Mouse (Mus musculus) midbrain, embryonic 12.5 days (tissue): ENCODE measurements around the gene Ccl20. TPM values are rescaled to one million over a fixed set of nuclear protein-coding genes. Genes with fewer than 3 reads are reported as not detected.
A peak's percentile ranks its signal among the peaks of the same experiment; 100 is the strongest.

ENCODE experiments used
- ATAC-seq: fragments of 200-750 bp; cut with Nextera tagmentation; 2 replicates; pipeline ENCODE4 v1.8.0; 2017; ENCODE audit warnings: low read depth, moderate TSS enrichment, moderate library complexity; ENCODE audit not compliant: low FRiP score
- H3K27ac ChIP-seq: fragments of 300-500 bp; sonication (generic); replicated peaks from 2 replicates; pipeline ENCODE4 v1.5.1; 2016; ENCODE audit warnings: mild to moderate bottlenecking
- H3K27me3 ChIP-seq: fragments of 300-500 bp; sonication (generic); 2 replicates; pipeline ENCODE4 v1.6.1; 2016; ENCODE audit warnings: mild to moderate bottlenecking
- H3K36me3 ChIP-seq: fragments of 300-500 bp; sonication (generic); 2 replicates; pipeline ENCODE4 v1.6.1; 2016
- H3K4me1 ChIP-seq: fragments of 300-500 bp; sonication (generic); 2 replicates; pipeline ENCODE4 v1.6.1; 2016
- H3K4me2 ChIP-seq: fragments of 300-500 bp; sonication (generic); replicated peaks from 2 replicates; pipeline ENCODE4 v1.6.1; 2016; ENCODE audit warnings: mild to moderate bottlenecking, moderate library complexity
- H3K4me3 ChIP-seq: fragments of 300-500 bp; sonication (generic); 2 replicates; pipeline ENCODE4 v1.5.1; 2016; ENCODE audit warnings: mild to moderate bottlenecking
- H3K9ac ChIP-seq: fragments of 300-500 bp; sonication (generic); replicated peaks from 2 replicates; pipeline ENCODE4 v1.6.1; 2016; ENCODE audit warnings: mild to moderate bottlenecking, moderate library complexity
- H3K9me3 ChIP-seq: fragments of 300-500 bp; sonication (generic); 2 replicates; pipeline ENCODE4 v1.6.1; 2016; ENCODE audit warnings: mild to moderate bottlenecking
- WGBS: fragments of 180-500 bp; shearing (Covaris S2); methylation state at CpG from one replicate; pipeline ENCODE4 v1.1.7; 2016; 5-methylcytosine and 5-hydroxymethylcytosine counted together
- polyA plus RNA-seq: library from polyadenylated mRNA; unstranded; fragments of >200 nt; fragmentation: Nextera tagmentation; extraction: Ambion mirVana; gene quantifications from 2 replicates; pipeline ENCODE4 v1.2.1, GENCODE M21; 2016

The Ccl20 gene
- polyA plus RNA-seq, 1 experiment from 2014 or later: not detected

DNA sequence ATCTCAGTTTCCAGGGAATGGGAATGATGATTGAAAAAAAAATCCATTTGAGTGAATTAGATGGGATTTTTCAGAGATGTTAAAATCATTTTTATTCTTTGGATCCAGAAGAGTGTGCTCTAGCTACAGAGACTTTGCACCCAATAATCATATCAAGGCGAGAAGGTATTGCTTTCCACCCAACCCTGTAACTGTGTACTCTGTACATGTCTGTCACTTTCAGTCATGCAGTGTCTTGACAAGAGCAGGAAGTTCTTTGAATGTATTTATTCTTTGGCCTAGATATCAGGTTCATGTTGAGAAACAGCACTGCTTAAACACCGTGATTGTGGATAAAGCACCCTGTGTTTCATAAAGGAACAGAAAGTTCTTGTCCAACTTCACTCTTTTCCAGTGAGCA, 30.0 kb downstream of the Ccl20 start:
- no peaks in the 10 kb centered on the region for H3K9me3 ChIP-seq
- H3K27ac ChIP-seq: no peak overlapping the region
- H3K4me3 ChIP-seq: no peak overlapping the region
- no peaks in the 10 kb centered on the region for H3K27me3 ChIP-seq
- ATAC-seq: no peak
- 90% methylated on average over 2 of the region's 2 CpGs for WGBS
- H3K9ac ChIP-seq: no peak overlapping the region
- no peak overlapping the region for H3K4me2 ChIP-seq
- H3K4me1 ChIP-seq: no peaks in the 10 kb centered on the region
- no peaks in the 10 kb centered on the region for H3K36me3 ChIP-seq

DNA sequence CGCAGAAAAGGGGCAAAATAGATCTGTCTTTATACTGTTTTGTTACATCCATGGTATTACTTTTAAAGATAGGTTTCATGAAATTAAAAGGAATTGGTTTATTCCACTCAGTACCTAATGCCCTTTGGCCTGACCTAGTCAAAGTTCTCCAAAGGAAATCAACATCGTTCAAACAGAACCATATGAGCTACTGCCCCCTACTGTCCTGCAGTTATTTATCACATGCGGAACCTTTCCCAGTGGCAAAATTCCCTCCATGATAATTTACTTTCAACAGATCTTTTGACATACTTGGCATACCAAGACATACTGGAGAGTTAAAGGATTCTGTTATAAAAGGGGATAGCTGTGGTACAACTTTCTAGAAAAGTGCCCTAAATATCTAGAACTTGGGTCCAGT, 33.7 kb downstream of the Ccl20 start:
- H3K4me1 ChIP-seq: no peaks in the 10 kb centered on the region
- no peak overlapping the region for H3K27ac ChIP-seq
- no peak for ATAC-seq
- H3K4me3 ChIP-seq: no peak overlapping the region
- H3K36me3 ChIP-seq: no peaks in the 10 kb centered on the region
- H3K4me2 ChIP-seq: no peak overlapping the region
- H3K9ac ChIP-seq: no peak overlapping the region
- 74% methylated on average over 3 of the region's 3 CpGs for WGBS
- H3K9me3 ChIP-seq: no peaks in the 10 kb centered on the region
- no peaks in the 10 kb centered on the region for H3K27me3 ChIP-seq

- no peak overlapping the region for H3K4me2 ChIP-seq
- H3K4me1 ChIP-seq: no peaks in the 10 kb centered on the region
- no peak overlapping the region for H3K27ac ChIP-seq
- no peak overlapping the region for H3K4me3 ChIP-seq
- no peaks in the 10 kb centered on the region for H3K9me3 ChIP-seq
- ATAC-seq: no peak
- no peaks in the 10 kb centered on the region for H3K27me3 ChIP-seq
- no peaks in the 10 kb centered on the region for H3K36me3 ChIP-seq
- 90% methylated on average over 3 of the region's 3 CpGs for WGBS
- H3K9ac ChIP-seq: no peak overlapping the region
Measured at GRCm38 (mm10) chr1:83152961-83153360, 36.4 kb downstream of the Ccl20 start.

GRCm38 (mm10) chr1:83156876-83157275, 40.3 kb downstream of the Ccl20 start:
- no peak overlapping the region for H3K9ac ChIP-seq
- H3K4me3 ChIP-seq: no peak overlapping the region
- WGBS: 58% methylated on average over 1 of the region's 1 CpGs
- no peak overlapping the region for H3K27ac ChIP-seq
- ATAC-seq: no peak
- H3K4me2 ChIP-seq: no peak overlapping the region
- H3K36me3 ChIP-seq: no peaks in the 10 kb centered on the region
- no peaks in the 10 kb centered on the region for H3K9me3 ChIP-seq
- no peaks in the 10 kb centered on the region for H3K27me3 ChIP-seq
- H3K4me1 ChIP-seq: no peaks in the 10 kb centered on the region

GRCm38 (mm10) chr1:83159603-83160002, 43.0 kb downstream of the Ccl20 start, which contains the start of gene Daw1:
Gene Daw1, plus strand, starts transcription at chr1:83159752.
- Histone ChIP-seq H3K4me3 (peak within 1 kb of the TSS; percentile 52), H3K36me3 (no peaks in the 10 kb centered on the region), H3K27me3 (no peaks in the 10 kb centered on the region), H3K27ac (no peak within 1 kb of the TSS), H3K4me1 (no peaks in the 10 kb centered on the region), H3K9me3 (no peaks in the 10 kb centered on the region), H3K4me2 (peak within 1 kb of the TSS; percentile 70), H3K9ac (no peak within 1 kb of the TSS; the same call in 1 of the 2 replicates)
- WGBS: under 1% methylated on average over 16 of the region's 16 CpGs
- ATAC-seq: peak; percentile 97

DNA sequence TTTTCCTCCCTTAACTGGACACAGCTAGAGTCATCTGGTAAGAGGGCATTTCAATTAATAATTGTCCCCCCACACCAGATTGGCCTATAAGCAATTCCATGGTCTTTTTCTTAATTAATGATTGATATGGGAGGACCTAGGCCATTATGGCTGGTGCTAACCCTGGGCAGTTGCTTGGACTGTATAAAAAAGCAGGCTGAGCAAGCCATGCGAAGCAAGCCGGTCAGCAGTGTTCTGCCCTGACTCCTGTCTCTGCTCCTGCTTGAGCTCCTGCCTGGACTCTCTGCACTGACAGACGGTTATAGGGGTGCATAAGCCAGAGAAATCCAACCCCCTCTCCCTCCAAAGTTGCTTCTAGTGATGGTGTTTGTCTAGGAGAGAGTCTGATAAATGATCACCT, 45.1 kb downstream of the Ccl20 start:
- ATAC-seq: no peak
- no peaks in the 10 kb centered on the region for H3K36me3 ChIP-seq
- no peak overlapping the region for H3K27ac ChIP-seq
- no peak overlapping the region for H3K4me2 ChIP-seq
- WGBS: 77% methylated on average over 3 of the region's 3 CpGs
- no peak overlapping the region for H3K9ac ChIP-seq
- no peak overlapping the region for H3K4me3 ChIP-seq
- no peaks in the 10 kb centered on the region for H3K27me3 ChIP-seq
- H3K4me1 ChIP-seq: no peaks in the 10 kb centered on the region
- no peaks in the 10 kb centered on the region for H3K9me3 ChIP-seq

DNA sequence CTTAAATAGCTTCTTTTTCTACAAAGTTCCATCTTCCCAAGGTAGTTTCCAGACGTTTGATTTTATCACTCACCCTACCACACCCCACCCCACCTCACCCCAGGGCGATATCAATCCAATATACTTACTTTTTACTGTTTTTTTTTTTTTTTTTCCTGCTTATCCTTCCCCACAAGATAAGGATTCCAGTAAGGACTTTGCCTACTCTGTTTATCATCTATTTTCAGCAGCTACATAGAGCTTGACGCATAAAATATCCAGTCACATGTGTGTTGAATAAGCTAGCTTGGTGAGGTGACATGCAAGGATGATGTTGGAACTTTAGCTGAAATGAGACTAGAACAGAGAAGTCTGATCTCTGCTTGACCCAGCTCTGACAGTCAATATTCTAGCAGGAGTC, 47.5 kb downstream of the Ccl20 start:
- Histone ChIP-seq H3K36me3 (no peaks in the 10 kb centered on the region), H3K9ac (no peak overlapping the region), H3K9me3 (no peaks in the 10 kb centered on the region), H3K27me3 (no peaks in the 10 kb centered on the region), H3K27ac (no peak overlapping the region), H3K4me1 (no peaks in the 10 kb centered on the region), H3K4me2 (no peak overlapping the region), H3K4me3 (no peak overlapping the region)
- WGBS: 74% methylated on average over 3 of the region's 3 CpGs
- no peak for ATAC-seq

Other genes starting within 250 kb of the Ccl20 start
- gene A030005L19Rik, start 203.4 kb upstream of the Ccl20 start, polyA plus RNA-seq: not detected in 2 replicates
- not detected in 2 replicates for gene A030014E15Rik, start 191.8 kb upstream of the Ccl20 start, polyA plus RNA-seq
- not detected in 2 replicates for gene Gm6217, start 185.4 kb upstream of the Ccl20 start, polyA plus RNA-seq
- gene A030003K21Rik, start 173.4 kb upstream of the Ccl20 start, polyA plus RNA-seq: not detected in 2 replicates
- not detected in 2 replicates for gene Gm7544, start 160.8 kb upstream of the Ccl20 start, polyA plus RNA-seq
- gene Gm47955, start 156.5 kb upstream of the Ccl20 start, polyA plus RNA-seq: not detected in 2 replicates
- not detected in 2 replicates for gene Gm47959, start 116.2 kb upstream of the Ccl20 start, polyA plus RNA-seq
- 0.29 and 0.51 TPM in 2 replicates for gene Slc19a3, start 78.3 kb upstream of the Ccl20 start, polyA plus RNA-seq
- not detected in 2 replicates for gene Krtap28-10, start 74.3 kb upstream of the Ccl20 start, polyA plus RNA-seq
- not detected in 2 replicates for gene Gm47969, start 71.8 kb upstream of the Ccl20 start, polyA plus RNA-seq
- not detected in 2 replicates for gene A030005K14Rik, start 57.4 kb upstream of the Ccl20 start, polyA plus RNA-seq
- not detected in 2 replicates for gene Krtap28-13, start 55.8 kb upstream of the Ccl20 start, polyA plus RNA-seq
- gene Daw1, start 43.0 kb downstream of the Ccl20 start, polyA plus RNA-seq: 0.63 TPM in 1 of 2 replicates, not detected in the other